Mouse (Mus musculus): ENCODE data around the gene Chac1. TPM values are rescaled to one million over a fixed set of nuclear protein-coding genes. Genes with fewer than 3 reads are reported as not detected.

Chac1 gene
- polyA plus RNA-seq, 1 experiment from 2014 or later, result 34.2 TPM

GRCm38 (mm10) chr2:119367346-119367745 lies 16.3 kb downstream of the Chac1 start:
- no peak for TF ChIP-seq CTCF (IDR thresholded peaks at IDR 0.05)
- ATAC-seq (no peak), DNase-seq (ENCODE audit: low read depth, low spot score) (no peak)
- POLR2A ChIA-PET, result no interaction called here
- no peaks in the 10 kb centered on the region for H3K27me3 ChIP-seq
- CTCF ChIA-PET, result no interaction called here
- in situ Hi-C loops (cut with MboI; ENCODE audit: low pct_unique_long_range_greater_than_20kb), result no loop called here

- in situ Hi-C loops (cut with MboI; ENCODE audit: low pct_unique_long_range_greater_than_20kb), result no loop called here
- POLR2A ChIA-PET, result no interaction called here
- no peaks in the 10 kb centered on the region for H3K27me3 ChIP-seq
- DNase-seq (ENCODE audit: low read depth, low spot score), result no peak
- CTCF ChIA-PET, result no interaction called here
- TF ChIP-seq CTCF (IDR thresholded peaks at IDR 0.05), result no peak
- ATAC-seq, result no peak
Measured at GRCm38 (mm10) chr2:119370116-119370515, 19.1 kb downstream of the Chac1 start.

- POLR2A ChIA-PET, result no interaction called here
- H3K27me3 ChIP-seq, result no peaks in the 10 kb centered on the region
- DNase-seq (ENCODE audit: low read depth, low spot score), result no peak
- ATAC-seq, result no peak
- in situ Hi-C loops (cut with MboI; ENCODE audit: low pct_unique_long_range_greater_than_20kb), result no loop called here
- TF ChIP-seq CTCF (IDR thresholded peaks at IDR 0.05), result no peak
- CTCF ChIA-PET, result interaction anchor here (1.0 to 3.3 kb wide), 2 partner anchors 8 to 17 kb away, joined by 3 to 11 read pairs; no protein-coding TSS in a partner anchor
Measured at GRCm38 (mm10) chr2:119377286-119377685, 26.3 kb downstream of the Chac1 start.

GRCm38 (mm10) chr2:119377826-119378225 lies 26.8 kb downstream of the Chac1 start:
- no peak for TF ChIP-seq CTCF (IDR thresholded peaks at IDR 0.05)
- ATAC-seq (no peak), DNase-seq (ENCODE audit: low read depth, low spot score) (no peak)
- no peaks in the 10 kb centered on the region for H3K27me3 ChIP-seq
- CTCF ChIA-PET, result interaction anchor here (1.0 kb wide), 1 partner anchor 16 kb away, joined by 3 read pairs; no protein-coding TSS in a partner anchor
- POLR2A ChIA-PET, result no interaction called here
- in situ Hi-C loops (cut with MboI; ENCODE audit: low pct_unique_long_range_greater_than_20kb), result no loop called here

GRCm38 (mm10) chr2:119379455-119379854 lies 28.4 kb downstream of the Chac1 start:
- H3K27me3 ChIP-seq, result no peaks in the 10 kb centered on the region
- ATAC-seq, result no peak
- TF ChIP-seq CTCF (IDR thresholded peaks at IDR 0.05), result no peak
- DNase-seq (ENCODE audit: low read depth, low spot score), result no peak
- POLR2A ChIA-PET, result no interaction called here
- in situ Hi-C loops (cut with MboI; ENCODE audit: low pct_unique_long_range_greater_than_20kb), result no loop called here
- CTCF ChIA-PET, result interaction anchor here (1.1 kb wide), 1 partner anchor 20 kb away, joined by 3 read pairs; no protein-coding TSS in a partner anchor

GRCm38 (mm10) chr2:119388266-119388665 lies 37.2 kb downstream of the Chac1 start:
- ATAC-seq, result no peak
- ChIA-PET CTCF (interaction anchor here (0.7 kb wide), 1 partner anchor 44 kb away, joined by 3 read pairs; no protein-coding TSS in a partner anchor), POLR2A (no interaction called here)
- DNase-seq (ENCODE audit: low read depth, low spot score), result no peak
- no peak for TF ChIP-seq CTCF (IDR thresholded peaks at IDR 0.05)
- H3K27me3 ChIP-seq, result no peaks in the 10 kb centered on the region
- in situ Hi-C loops (cut with MboI; ENCODE audit: low pct_unique_long_range_greater_than_20kb), result no loop called here

- POLR2A ChIA-PET, result interaction anchor here (0.5 kb wide), 1 partner anchor 32 kb away, joined by 3 read pairs; no protein-coding TSS in a partner anchor
- DNase-seq (ENCODE audit: low read depth, low spot score) (no peak), ATAC-seq (no peak)
- H3K27me3 ChIP-seq, result no peaks in the 10 kb centered on the region
- CTCF ChIA-PET, result interaction anchor here (2.3 kb wide), 1 partner anchor 23 kb away, joined by 6 read pairs; no protein-coding TSS in a partner anchor
- in situ Hi-C loops (cut with MboI; ENCODE audit: low pct_unique_long_range_greater_than_20kb), result no loop called here
- TF ChIP-seq CTCF (IDR thresholded peaks at IDR 0.05), result no peak
Measured at GRCm38 (mm10) chr2:119389992-119390391, 39.0 kb downstream of the Chac1 start.

GRCm38 (mm10) chr2:119398252-119398651 lies 47.2 kb downstream of the Chac1 start:
- POLR2A ChIA-PET, result no interaction called here

GRCm38 (mm10) chr2:119398665-119399064 lies 47.6 kb downstream of the Chac1 start:
- no peak for TF ChIP-seq CTCF (IDR thresholded peaks at IDR 0.05)
- no peaks in the 10 kb centered on the region for H3K27me3 ChIP-seq
- ChIA-PET CTCF (interaction anchor here (1.3 kb wide), 1 partner anchor 60 kb away, joined by 3 read pairs; no protein-coding TSS in a partner anchor), POLR2A (no interaction called here)
- ATAC-seq (no peak), DNase-seq (ENCODE audit: low read depth, low spot score) (no peak)
- in situ Hi-C loops (cut with MboI; ENCODE audit: low pct_unique_long_range_greater_than_20kb), result no loop called here

More at GRCm38 (mm10) chr2:119398252-119398651, 47.2 kb downstream of the Chac1 start:
- CTCF ChIA-PET, result interaction anchor here (1.3 to 1.4 kb wide), 2 partner anchors 16 to 60 kb away, joined by 3 read pairs; no protein-coding TSS in a partner anchor
- no peak for TF ChIP-seq CTCF (IDR thresholded peaks at IDR 0.05)
- DNase-seq (ENCODE audit: low read depth, low spot score), result no peak
- in situ Hi-C loops (cut with MboI; ENCODE audit: low pct_unique_long_range_greater_than_20kb), result no loop called here
- H3K27me3 ChIP-seq, result no peaks in the 10 kb centered on the region
- no peak for ATAC-seq

- ChIA-PET CTCF (interaction anchor here (0.7 to 1.2 kb wide), 2 partner anchors 19 to 100 kb away, joined by 3 read pairs; no protein-coding TSS in a partner anchor), POLR2A (no interaction called here)
- ATAC-seq (no peak), DNase-seq (ENCODE audit: low read depth, low spot score) (no peak)
- no peak for TF ChIP-seq CTCF (IDR thresholded peaks at IDR 0.05)
- H3K27me3 ChIP-seq, result no peaks in the 10 kb centered on the region
- in situ Hi-C loops (cut with MboI; ENCODE audit: low pct_unique_long_range_greater_than_20kb), result no loop called here
Measured at GRCm38 (mm10) chr2:119399313-119399712, 48.3 kb downstream of the Chac1 start.

Other genes starting within 250 kb of the Chac1 start
- 24.6 TPM for gene Rad51, start 238.4 kb upstream of the Chac1 start, polyA plus RNA-seq (2021)
- 31.7 TPM for gene Rmdn3, start 194.2 kb upstream of the Chac1 start, polyA plus RNA-seq (2021)
- gene Gchfr, start 183.5 kb upstream of the Chac1 start, polyA plus RNA-seq (2021), result 27.5 TPM
- gene Gm14137, start 176.7 kb upstream of the Chac1 start, polyA plus RNA-seq (2021), result 6.4 TPM
- gene Zfyve19, start 142.6 kb upstream of the Chac1 start, polyA plus RNA-seq (2021), result 40.4 TPM
- gene Dnajc17, start 142.4 kb upstream of the Chac1 start, polyA plus RNA-seq (2021), result 18.6 TPM
- gene Ppp1r14d, start 121.3 kb upstream of the Chac1 start, polyA plus RNA-seq (2021), result not detected
- gene Spint1, start 113.9 kb upstream of the Chac1 start, polyA plus RNA-seq (2021), result 4.5 TPM
- 2.2 TPM for gene Rhov, start 80.0 kb upstream of the Chac1 start, polyA plus RNA-seq (2021)
- 25.3 TPM for gene Vps18, start 62.5 kb upstream of the Chac1 start, polyA plus RNA-seq (2021)
- gene Dll4, start 25.4 kb upstream of the Chac1 start, polyA plus RNA-seq (2021), result 3.2 TPM
- gene Ino80, start 126.5 kb downstream of the Chac1 start, polyA plus RNA-seq (2021), result 17.7 TPM
- 1.7 TPM for gene Exd1, start 196.4 kb downstream of the Chac1 start, polyA plus RNA-seq (2021)
- gene Chp1, start 196.5 kb downstream of the Chac1 start, polyA plus RNA-seq (2021), result 114 TPM

All from Patski (cell line).